Mouse (Mus musculus) layer of hippocampus, postnatal 25 days (tissue): ENCODE measurements around the gene Prss35. TPM values are rescaled to one million over a fixed set of nuclear protein-coding genes. Genes with fewer than 3 reads are reported as not detected.

Experiments used
- DNase-seq, 2 experiments: peaks; one replicate each; pipeline ENCODE4 v3.0.0; 2022; ENCODE audit warnings: mixed read lengths in 2 of 2, low spot score in 1 of 2; ENCODE audit errors: extremely low spot score in 1 of 2
- total RNA-seq, 2 experiments: library from RNA; stranded (reverse); gene quantifications; 2 replicates each; pipeline ENCODE4 v1.2.3; 2021

The Prss35 gene
- total RNA-seq, 2 experiments from 2014 or later = 6.5 to 7.7 TPM

GRCm38 (mm10) chr9:86729084-86729483 is 14.4 kb upstream of the Prss35 start:
- DNase-seq = no peak

GRCm38 (mm10) chr9:86729811-86730210 is 13.6 kb upstream of the Prss35 start:
- DNase-seq = no peak

- no peak for DNase-seq
Observed at GRCm38 (mm10) chr9:86734357-86734756, 9.1 kb upstream of the Prss35 start.

- no peak for DNase-seq
Observed at GRCm38 (mm10) chr9:86734795-86735194, 8.7 kb upstream of the Prss35 start.

GRCm38 (mm10) chr9:86736991-86737390 is 6.5 kb upstream of the Prss35 start:
- no peak for DNase-seq

GRCm38 (mm10) chr9:86738067-86738466 is 5.4 kb upstream of the Prss35 start:
- no peak for DNase-seq

- no peak for DNase-seq
Observed at GRCm38 (mm10) chr9:86738801-86739200, 4.6 kb upstream of the Prss35 start.

GRCm38 (mm10) chr9:86739971-86740370 is 3.5 kb upstream of the Prss35 start:
- no peak for DNase-seq

- DNase-seq = no peak
Observed at GRCm38 (mm10) chr9:86744041-86744440, 592 bp downstream of the Prss35 start.

GRCm38 (mm10) chr9:86745926-86746581 is 2.6 kb downstream of the Prss35 start:
- DNase-seq = peak; percentile 37 to 53

- DNase-seq = no peak
Observed at GRCm38 (mm10) chr9:86762477-86763376, 19.3 kb downstream of the Prss35 start.

- DNase-seq = no peak
Observed at GRCm38 (mm10) chr9:86764002-86764401, 20.6 kb downstream of the Prss35 start.

- no peak for DNase-seq
Observed at GRCm38 (mm10) chr9:86766991-86767390, 23.5 kb downstream of the Prss35 start.

- DNase-seq = no peak
Observed at GRCm38 (mm10) chr9:86772897-86773296, 29.4 kb downstream of the Prss35 start.

GRCm38 (mm10) chr9:86773996-86774395 is 30.5 kb downstream of the Prss35 start:
- DNase-seq = no peak

GRCm38 (mm10) chr9:86775374-86775773 is 31.9 kb downstream of the Prss35 start:
- DNase-seq = no peak

- DNase-seq = no peak
Observed at GRCm38 (mm10) chr9:86777309-86777708, 33.9 kb downstream of the Prss35 start.

GRCm38 (mm10) chr9:86778212-86778611 is 34.8 kb downstream of the Prss35 start:
- DNase-seq = no peak

GRCm38 (mm10) chr9:86781426-86781825 is 38.0 kb downstream of the Prss35 start:
- no peak for DNase-seq

- DNase-seq = no peak
Observed at GRCm38 (mm10) chr9:86782836-86783235, 39.4 kb downstream of the Prss35 start.

GRCm38 (mm10) chr9:86789186-86789585 is 45.7 kb downstream of the Prss35 start:
- no peak for DNase-seq

- DNase-seq = no peak
Observed at GRCm38 (mm10) chr9:86791927-86792326, 48.5 kb downstream of the Prss35 start.
